Mouse (Mus musculus): ENCODE data around the gene Chpf. TPM values are rescaled to one million over a fixed set of nuclear protein-coding genes. Genes with fewer than 3 reads are reported as not detected.
A peak's percentile ranks its signal among the peaks of the same experiment; 100 is the strongest.

The Chpf gene
- 35.5 and 40.6 TPM in 2 replicates for polyA plus RNA-seq (2015; fragmentation: Nextera tagmentation; extraction: Ambion mirVana)

DNA sequence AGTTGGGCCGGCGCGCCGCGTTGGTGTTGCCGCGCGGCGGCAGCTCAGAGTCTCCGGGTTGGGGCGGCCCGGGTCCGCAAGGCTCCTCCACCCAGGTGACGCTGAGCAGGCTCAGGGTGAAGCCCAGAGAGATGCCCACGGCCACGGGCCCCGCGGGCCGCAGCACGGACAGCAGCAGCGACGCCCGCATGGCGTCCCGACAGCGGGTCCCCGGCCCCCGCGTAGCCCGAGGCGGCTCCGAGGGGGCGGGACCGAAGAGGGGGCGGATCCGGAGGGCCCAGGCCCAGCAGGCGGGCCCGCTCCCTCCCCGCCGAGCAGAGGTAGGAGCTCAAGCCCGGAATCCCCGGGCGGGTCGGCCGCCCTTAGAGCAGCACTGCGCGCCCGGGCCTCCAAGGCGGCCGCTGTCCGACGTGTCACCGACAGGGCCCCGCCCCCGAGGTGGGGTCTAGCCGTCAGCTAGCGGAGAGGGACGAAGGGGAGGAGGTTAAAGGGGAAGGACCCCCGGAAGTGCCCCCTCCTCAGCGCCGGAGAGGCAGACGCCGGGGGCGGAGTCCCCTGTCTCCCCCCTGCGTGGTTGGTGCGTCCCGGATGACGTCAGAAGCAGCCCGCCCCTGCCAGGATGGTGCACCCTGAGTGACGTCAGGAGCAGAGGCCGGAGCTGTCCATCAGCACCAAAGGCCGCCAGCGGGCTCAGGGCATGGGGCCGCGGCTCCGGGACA is at the start of gene Chpf, which contains the start of gene Tmem198:
Gene Chpf, minus strand, starts transcription at position 392 of the 719 bp plus-strand sequence.
Gene Tmem198, plus strand, starts transcription at position 617 of the 719 bp plus-strand sequence.
- Histone ChIP-seq H3K4me1 (peaks cover 35% of the 10 kb centered on the region), H3K9me3 (replicated peaks) (no peaks in the 10 kb centered on the region), H3K27ac (peak within 1 kb of the TSS; percentile 82), H3K36me3 (peaks cover 30% of the 10 kb centered on the region), H3K4me2 (peak within 1 kb of the TSS; percentile 90), H3K9ac (peak within 1 kb of the TSS; percentile 68), H3K4me3 (replicated peaks) (peak within 1 kb of the TSS; percentile 82), H3K27me3 (peaks cover 74% of the 10 kb centered on the region)
- under 1% methylated on average over 71 of the region's 76 CpGs for WGBS
- peak; percentile 93 for ATAC-seq (replicated peaks; ENCODE audit: low FRiP score)

DNA sequence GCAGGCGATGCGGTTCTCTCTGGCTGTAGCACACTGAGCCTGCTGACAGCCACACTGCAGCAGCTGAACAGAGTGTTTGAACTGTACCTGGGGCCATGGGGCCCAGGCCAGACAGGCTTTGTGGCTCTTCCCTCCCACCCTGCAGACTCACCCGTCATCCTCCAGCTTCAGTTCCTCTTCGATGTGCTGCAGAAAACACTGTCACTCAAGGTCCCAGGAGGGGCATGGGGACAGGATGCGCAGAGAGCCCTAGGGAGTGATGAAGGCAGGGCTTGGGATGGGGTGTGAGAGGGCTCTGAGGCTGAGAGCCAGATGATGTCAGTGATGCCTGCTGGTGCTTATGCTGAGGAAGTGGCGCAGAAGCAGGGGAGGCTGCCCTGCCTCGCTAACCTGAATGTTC is 45.6 kb upstream of the Chpf start:
- H3K4me2 ChIP-seq = no peak overlapping the region
- H3K36me3 ChIP-seq = peaks cover 44% of the 10 kb centered on the region
- WGBS = 82% methylated on average over 7 of the region's 7 CpGs
- H3K27me3 ChIP-seq = no peaks in the 10 kb centered on the region
- no peak overlapping the region for H3K27ac ChIP-seq
- H3K9ac ChIP-seq = 0 out of 2 replicates have a peak overlapping the region, but pooled peaks have one; percentile 3
- H3K9me3 ChIP-seq (replicated peaks) = no peaks in the 10 kb centered on the region
- peaks cover 19% of the 10 kb centered on the region for H3K4me1 ChIP-seq
- ATAC-seq (replicated peaks; ENCODE audit: low FRiP score) = no peak
- no peak overlapping the region for H3K4me3 ChIP-seq (replicated peaks)

DNA sequence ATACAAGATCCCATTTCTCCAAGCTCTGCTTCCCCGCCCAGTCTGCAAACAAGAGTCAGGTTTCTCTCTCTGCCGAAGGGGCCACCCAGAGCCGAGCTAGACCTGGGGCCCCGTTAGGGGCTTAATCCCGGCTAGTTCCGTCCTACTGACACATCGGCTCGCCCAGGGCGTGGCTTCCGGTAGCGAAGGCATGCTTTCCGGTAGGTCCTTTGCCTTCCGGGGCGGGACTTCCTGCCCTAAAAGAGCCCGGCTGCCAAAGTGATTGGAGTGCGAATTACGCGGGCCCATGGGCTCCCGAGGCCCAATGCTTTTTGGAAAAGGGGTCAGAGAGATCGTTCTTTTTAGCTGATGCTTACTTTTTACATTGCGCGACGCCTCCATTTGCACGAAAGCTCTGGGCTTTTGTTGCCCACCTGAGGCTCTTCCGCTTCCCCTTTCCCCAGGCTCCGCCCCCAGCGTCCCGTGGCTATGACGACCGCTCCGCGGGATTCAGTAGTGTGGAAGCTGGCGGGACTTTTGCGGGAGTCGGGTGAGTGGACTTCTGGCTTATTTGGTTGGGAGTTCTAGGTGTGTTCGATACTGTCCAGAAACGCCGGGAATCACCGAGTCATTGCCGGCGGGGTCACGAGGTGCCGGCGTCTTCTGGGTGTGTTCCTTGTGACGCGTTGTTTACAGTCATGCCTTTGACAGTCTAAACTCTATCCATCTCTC is 42.4 kb upstream of the Chpf start, which contains the start of gene Stk11ip:
Gene Stk11ip, plus strand, starts transcription at position 209 of the 711 bp plus-strand sequence.
- H3K9ac ChIP-seq = peak within 1 kb of the TSS; percentile 51
- peak within 1 kb of the TSS; percentile 68 for H3K4me2 ChIP-seq
- H3K36me3 ChIP-seq = peaks cover 14% of the 10 kb centered on the region
- H3K27me3 ChIP-seq = no peaks in the 10 kb centered on the region
- H3K4me1 ChIP-seq = peaks cover 30% of the 10 kb centered on the region
- peak within 1 kb of the TSS; percentile 71 for H3K4me3 ChIP-seq (replicated peaks)
- H3K27ac ChIP-seq = peak within 1 kb of the TSS; percentile 96
- ATAC-seq (replicated peaks; ENCODE audit: low FRiP score) = peak; percentile 97
- no peaks in the 10 kb centered on the region for H3K9me3 ChIP-seq (replicated peaks)
- under 1% methylated on average over 46 of the region's 46 CpGs for WGBS

DNA sequence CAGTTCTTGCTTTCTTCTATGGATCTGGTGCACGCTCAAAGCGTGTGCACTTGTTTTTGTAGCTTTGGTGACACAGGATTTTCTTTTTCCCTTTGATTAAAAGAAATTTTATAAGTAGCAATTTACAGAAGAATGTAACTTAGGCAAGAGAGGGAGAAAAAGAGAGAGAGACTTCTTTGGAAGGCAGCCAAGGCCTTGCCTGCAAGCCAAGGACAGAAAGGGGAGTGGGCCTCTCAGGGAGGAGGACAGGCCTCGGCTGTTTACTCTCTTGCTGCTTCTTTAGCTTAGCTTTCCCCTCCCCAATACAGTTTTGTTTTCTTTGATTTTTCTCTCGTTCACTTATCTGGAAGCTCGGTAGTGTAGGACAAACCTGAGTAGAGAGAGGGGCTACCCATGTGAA is 40.5 kb upstream of the Chpf start:
- no peak for ATAC-seq (replicated peaks; ENCODE audit: low FRiP score)
- Histone ChIP-seq H3K9ac (no peak overlapping the region), H3K4me1 (peaks cover 30% of the 10 kb centered on the region), H3K27me3 (no peaks in the 10 kb centered on the region), H3K27ac (peak overlapping the region; percentile 96), H3K9me3 (replicated peaks) (no peaks in the 10 kb centered on the region), H3K36me3 (no peaks in the 10 kb centered on the region), H3K4me3 (replicated peaks) (no peak overlapping the region), H3K4me2 (no peak overlapping the region)
- 61% methylated on average over 5 of the region's 5 CpGs for WGBS

DNA sequence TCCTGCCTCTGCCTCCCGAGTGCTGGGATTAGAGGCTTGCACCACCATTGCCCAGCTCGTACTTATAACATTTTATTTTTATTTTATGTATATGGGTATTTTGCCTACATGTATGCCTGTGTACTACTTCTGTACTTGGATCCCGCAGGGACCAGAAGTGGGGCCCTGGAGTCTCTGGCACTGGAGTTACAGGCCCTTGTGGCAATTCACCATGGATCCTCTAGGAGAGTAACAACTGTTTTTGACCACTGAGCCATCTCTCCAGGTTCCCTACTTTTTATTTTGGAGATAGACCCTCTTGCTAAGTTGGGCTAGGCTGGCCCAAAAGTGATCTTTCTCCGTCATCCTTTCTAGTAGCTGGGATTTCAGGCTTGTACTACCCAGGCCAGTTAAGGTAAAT is 39.3 kb upstream of the Chpf start:
- H3K9ac ChIP-seq = no peak overlapping the region
- H3K4me3 ChIP-seq (replicated peaks) = no peak overlapping the region
- H3K27me3 ChIP-seq = no peaks in the 10 kb centered on the region
- H3K4me2 ChIP-seq = no peak overlapping the region
- WGBS = 93% methylated on average over 4 of the region's 4 CpGs
- peaks cover 30% of the 10 kb centered on the region for H3K4me1 ChIP-seq
- ATAC-seq (replicated peaks; ENCODE audit: low FRiP score) = no peak
- H3K9me3 ChIP-seq (replicated peaks) = no peaks in the 10 kb centered on the region
- H3K36me3 ChIP-seq = no peaks in the 10 kb centered on the region
- H3K27ac ChIP-seq = peak overlapping the region; percentile 64

DNA sequence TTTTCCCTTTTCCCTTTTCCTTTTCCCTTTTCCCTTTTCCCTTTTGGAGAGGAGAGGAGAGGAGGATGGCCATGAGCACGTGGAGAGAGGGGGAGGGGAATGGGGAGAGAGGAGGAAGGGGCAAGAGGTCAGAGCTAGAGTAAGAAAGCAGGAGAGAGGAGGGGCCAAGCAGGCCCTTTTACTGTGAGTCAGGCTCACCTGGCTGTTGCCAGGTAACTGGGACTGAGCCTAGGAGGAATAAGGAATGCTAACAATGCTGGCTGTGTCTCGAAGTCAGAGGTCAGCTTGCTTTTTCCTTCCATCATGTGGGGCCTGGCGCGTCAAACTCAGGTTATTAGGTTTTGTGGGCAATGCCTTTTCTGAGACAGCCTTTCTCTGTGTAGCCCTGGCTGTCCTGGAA is 38.9 kb upstream of the Chpf start:
- H3K4me2 ChIP-seq = no peak overlapping the region
- WGBS = 69% methylated on average over 3 of the region's 4 CpGs
- no peaks in the 10 kb centered on the region for H3K9me3 ChIP-seq (replicated peaks)
- H3K4me1 ChIP-seq = peaks cover 30% of the 10 kb centered on the region
- H3K27ac ChIP-seq = peak overlapping the region; percentile 64
- ATAC-seq (replicated peaks; ENCODE audit: low FRiP score) = no peak
- no peaks in the 10 kb centered on the region for H3K36me3 ChIP-seq
- H3K9ac ChIP-seq = no peak overlapping the region
- H3K4me3 ChIP-seq (replicated peaks) = no peak overlapping the region
- H3K27me3 ChIP-seq = no peaks in the 10 kb centered on the region

DNA sequence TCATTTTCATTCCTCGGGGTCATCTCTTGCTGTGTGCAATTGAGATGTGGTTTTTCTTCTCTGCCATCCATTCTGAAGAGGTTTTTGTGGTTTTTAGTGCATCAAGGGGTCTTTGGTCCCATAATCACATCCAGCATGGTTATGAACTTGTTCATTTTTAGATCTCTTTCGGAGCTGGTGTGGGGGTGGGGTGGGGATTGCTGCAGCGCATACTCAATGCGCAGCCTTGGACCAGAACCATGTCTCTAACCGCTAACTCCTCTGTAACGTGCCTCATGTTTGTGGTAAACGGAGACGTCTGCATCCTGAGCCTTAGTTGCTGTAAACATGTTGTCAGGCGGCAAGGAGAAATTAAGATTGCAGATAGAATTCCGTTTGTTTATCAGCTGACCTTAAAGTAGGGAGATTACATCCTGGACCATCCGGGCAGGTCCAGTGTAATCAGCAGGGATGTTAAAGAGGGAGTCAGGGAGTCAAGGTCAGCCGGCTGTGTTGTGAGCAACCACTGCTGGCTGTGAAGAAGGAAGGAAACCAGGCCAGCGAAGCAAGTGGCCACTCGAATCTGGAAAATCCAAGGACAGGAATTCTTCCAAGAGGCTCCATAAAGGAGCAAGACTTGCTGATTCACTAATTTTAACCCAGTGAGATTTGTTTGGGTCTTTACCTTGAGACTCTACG is 37.7 kb upstream of the Chpf start:
- Histone ChIP-seq H3K9ac (no peak overlapping the region), H3K27me3 (no peaks in the 10 kb centered on the region), H3K4me2 (no peak overlapping the region), H3K4me3 (replicated peaks) (no peak overlapping the region), H3K4me1 (peaks cover 21% of the 10 kb centered on the region), H3K27ac (no peak overlapping the region), H3K9me3 (replicated peaks) (no peaks in the 10 kb centered on the region), H3K36me3 (no peaks in the 10 kb centered on the region)
- 77% methylated on average over 15 of the region's 15 CpGs for WGBS
- ATAC-seq (replicated peaks; ENCODE audit: low FRiP score) = no peak

DNA sequence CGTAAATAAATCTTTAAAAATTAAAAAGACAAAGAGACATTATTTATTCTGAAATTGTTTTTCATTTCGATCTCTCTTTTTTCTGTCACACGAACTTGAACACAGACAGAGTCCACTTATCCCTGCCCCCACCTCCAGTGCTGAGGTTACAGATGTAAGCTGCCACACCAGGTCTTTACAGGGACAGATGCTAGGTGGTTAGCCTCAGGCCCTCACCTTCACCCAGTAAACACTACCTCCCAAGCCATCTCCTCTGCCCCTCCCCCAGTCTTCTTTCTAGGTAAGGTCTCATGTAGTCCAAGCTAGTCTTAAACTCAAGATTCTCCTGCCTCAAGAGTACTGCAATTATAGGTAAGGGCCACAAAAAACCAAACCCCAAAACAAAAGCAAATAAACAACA is 33.4 kb upstream of the Chpf start:
- 91% methylated on average over 3 of the region's 3 CpGs for WGBS
- Histone ChIP-seq H3K4me3 (replicated peaks) (no peak overlapping the region), H3K4me2 (no peak overlapping the region), H3K36me3 (no peaks in the 10 kb centered on the region), H3K27ac (no peak overlapping the region), H3K4me1 (peaks cover 35% of the 10 kb centered on the region), H3K9ac (no peak overlapping the region), H3K27me3 (no peaks in the 10 kb centered on the region), H3K9me3 (replicated peaks) (no peaks in the 10 kb centered on the region)
- ATAC-seq (replicated peaks; ENCODE audit: low FRiP score) = no peak

DNA sequence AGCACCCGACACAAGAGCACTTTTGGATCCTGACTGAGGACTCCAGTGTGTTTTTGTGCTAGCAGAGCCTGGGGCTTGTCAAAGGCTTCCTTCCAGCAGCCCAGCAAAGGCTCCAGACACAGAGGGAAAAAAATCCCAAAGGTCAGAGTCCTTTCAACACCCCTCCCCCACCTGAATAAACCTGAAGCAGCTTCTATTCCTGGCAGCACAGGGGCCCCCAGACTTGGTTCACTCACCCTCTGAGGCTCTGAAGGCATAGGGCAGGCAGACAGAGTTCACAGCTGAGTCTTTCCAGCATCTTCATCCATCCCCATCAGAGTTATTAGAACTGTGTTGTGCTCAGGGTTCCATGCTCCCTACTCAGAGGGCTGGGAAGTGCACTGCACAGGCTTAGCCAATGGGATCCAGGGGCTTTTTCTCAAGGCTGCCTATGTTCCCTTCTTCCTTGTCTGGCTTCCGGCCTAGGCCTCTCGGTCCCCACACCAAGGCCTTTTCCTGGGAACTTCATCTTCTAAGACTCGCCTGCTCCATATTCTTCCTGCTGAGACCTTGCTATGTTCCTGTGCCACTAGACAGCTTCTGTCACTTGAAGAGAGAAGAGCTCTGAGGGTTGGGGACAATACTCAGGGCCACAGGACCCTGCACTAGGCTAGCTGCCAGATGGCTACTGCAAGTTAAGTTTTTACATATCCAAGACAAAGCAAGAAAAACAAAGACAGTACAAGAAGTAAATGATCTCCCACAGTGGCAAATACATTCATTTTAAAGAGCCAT is 32.5 kb upstream of the Chpf start:
- ATAC-seq (replicated peaks; ENCODE audit: low FRiP score) = no peak; the same call in 1 of the 2 replicates
- H3K27ac ChIP-seq = peak overlapping the region; percentile 57

DNA sequence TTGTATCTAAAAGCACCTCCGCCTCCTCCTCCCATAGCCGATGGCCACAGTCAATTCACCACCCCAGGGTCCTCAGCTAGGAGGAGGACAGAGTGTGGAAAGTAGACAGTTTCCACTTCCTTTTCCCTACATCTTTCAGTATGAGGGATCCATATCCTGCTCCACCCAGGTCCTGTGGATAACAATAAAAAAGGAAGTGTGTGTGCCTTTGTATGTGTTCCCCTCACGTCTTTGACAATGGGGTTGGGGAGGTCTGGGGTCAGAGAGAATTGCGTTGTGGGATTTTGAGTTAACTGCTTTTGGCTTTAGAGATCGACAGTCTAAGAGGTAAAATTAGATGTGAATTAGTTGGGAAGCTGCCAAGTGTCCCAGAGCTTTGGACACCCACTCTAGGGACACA is 31.0 kb upstream of the Chpf start:
- Histone ChIP-seq H3K27ac (no peak overlapping the region), H3K36me3 (no peaks in the 10 kb centered on the region), H3K4me3 (replicated peaks) (no peak overlapping the region), H3K9ac (no peak overlapping the region), H3K27me3 (no peaks in the 10 kb centered on the region), H3K4me2 (no peak overlapping the region), H3K4me1 (peaks cover 50% of the 10 kb centered on the region), H3K9me3 (replicated peaks) (no peaks in the 10 kb centered on the region)
- WGBS = 78% methylated on average over 5 of the region's 5 CpGs
- ATAC-seq (replicated peaks; ENCODE audit: low FRiP score) = no peak

More for the DNA sequence above, 32.5 kb upstream of the Chpf start:
- no peak overlapping the region for H3K9ac ChIP-seq
- H3K4me2 ChIP-seq = no peak overlapping the region
- no peaks in the 10 kb centered on the region for H3K36me3 ChIP-seq
- peaks cover 44% of the 10 kb centered on the region for H3K4me1 ChIP-seq
- no peaks in the 10 kb centered on the region for H3K27me3 ChIP-seq
- H3K4me3 ChIP-seq (replicated peaks) = no peak overlapping the region
- H3K9me3 ChIP-seq (replicated peaks) = no peaks in the 10 kb centered on the region
- 66% methylated on average over 4 of the region's 4 CpGs for WGBS

DNA sequence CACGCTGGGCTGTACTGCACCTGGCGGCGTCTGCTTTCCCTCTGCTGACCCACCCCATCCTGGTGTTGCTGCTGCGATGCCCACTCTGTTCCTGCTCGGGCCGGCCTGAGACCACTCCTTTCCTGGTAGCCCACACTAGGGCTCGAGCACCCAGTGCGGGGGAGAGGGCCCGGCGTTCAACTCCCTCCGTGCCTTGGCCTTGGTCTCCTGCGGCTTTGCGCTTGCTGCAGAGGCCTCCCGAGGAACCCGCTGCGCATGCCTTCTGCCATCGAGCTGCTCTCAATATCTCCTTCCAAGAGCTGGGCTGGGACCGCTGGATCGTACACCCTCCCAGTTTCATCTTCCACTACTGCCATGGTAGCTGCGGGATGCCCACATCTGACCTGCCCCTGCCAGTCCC is 30.5 kb upstream of the Chpf start:
- no peak overlapping the region for H3K9ac ChIP-seq
- H3K4me2 ChIP-seq = no peak overlapping the region
- H3K36me3 ChIP-seq = no peaks in the 10 kb centered on the region
- H3K9me3 ChIP-seq (replicated peaks) = no peaks in the 10 kb centered on the region
- no peaks in the 10 kb centered on the region for H3K27me3 ChIP-seq
- ATAC-seq (replicated peaks; ENCODE audit: low FRiP score) = no peak
- 60% methylated on average over 20 of the region's 20 CpGs for WGBS
- H3K4me3 ChIP-seq (replicated peaks) = no peak overlapping the region
- peaks cover 55% of the 10 kb centered on the region for H3K4me1 ChIP-seq
- 0 out of 2 replicates have a peak overlapping the region, but pooled peaks have one; percentile 6 for H3K27ac ChIP-seq

All from kidney, embryonic 15.5 days (tissue).